Mouse (Mus musculus) urinary bladder, postnatal 4 days (tissue): ENCODE measurements at regions not wholly inside any gene's neighbourhood (a gene's known extent, or its start where the extent isn't known, plus 50 kb on each side); places are given as distances from the start of the nearest gene placed in this dataset.

ENCODE experiments used
- DNase-seq, 2 experiments: peaks; one replicate each; pipeline ENCODE4 v3.0.0; 2021 to 2022; ENCODE audit warnings: low spot score in 2 of 2

DNA sequence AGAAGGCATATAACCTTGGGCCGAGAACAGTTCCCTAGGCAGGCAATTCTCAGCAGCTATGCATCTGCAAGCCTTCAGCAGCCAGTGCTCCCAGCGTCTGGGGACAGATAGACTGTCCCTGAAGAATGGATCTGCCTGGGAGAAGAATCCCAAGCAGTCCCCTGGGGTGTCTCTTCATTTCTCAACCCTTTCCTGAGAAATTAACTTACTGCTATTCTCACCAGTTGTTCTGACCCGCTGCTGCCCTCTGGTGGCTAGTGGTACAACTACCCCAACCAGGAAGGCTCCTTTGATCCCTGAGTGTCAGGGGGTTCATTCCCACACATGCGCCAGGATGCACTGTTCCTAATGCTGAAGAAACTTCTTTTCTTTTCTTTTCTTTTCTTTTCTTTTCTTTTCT, 323.7 kb downstream of the Gm45692 start:
- peak; percentile 52 to 81 for DNase-seq

DNA sequence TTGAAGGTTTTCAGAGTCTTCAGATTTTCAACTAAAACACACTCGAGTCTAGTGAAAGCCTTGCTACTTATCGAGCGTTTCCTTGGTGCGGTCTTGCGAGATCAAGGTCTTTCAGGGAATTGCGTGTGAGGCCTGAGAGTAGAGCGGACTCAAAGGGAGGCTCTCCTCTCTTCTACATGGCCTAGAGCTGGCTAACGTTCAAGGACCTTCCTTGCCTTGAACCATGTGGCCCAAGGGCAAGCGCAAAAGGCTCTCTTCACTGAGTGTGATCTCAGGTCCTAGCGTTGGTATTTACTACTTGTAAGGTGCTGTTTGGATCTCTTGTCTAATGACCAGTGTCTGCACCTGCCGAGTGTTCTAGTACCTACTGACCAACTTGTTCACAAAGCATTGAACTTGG, 324.4 kb downstream of the Gm45692 start:
- DNase-seq: no peak

- no peak for DNase-seq
Measured at GRCm38 (mm10) chr8:26445991-26446390, 326.7 kb downstream of the Gm45692 start.

- no peak for DNase-seq
Measured at GRCm38 (mm10) chr8:26447886-26448640, 328.7 kb downstream of the Gm45692 start.

- no peak for DNase-seq
Measured at GRCm38 (mm10) chr8:26449291-26449690, 330.0 kb downstream of the Gm45692 start.

DNA sequence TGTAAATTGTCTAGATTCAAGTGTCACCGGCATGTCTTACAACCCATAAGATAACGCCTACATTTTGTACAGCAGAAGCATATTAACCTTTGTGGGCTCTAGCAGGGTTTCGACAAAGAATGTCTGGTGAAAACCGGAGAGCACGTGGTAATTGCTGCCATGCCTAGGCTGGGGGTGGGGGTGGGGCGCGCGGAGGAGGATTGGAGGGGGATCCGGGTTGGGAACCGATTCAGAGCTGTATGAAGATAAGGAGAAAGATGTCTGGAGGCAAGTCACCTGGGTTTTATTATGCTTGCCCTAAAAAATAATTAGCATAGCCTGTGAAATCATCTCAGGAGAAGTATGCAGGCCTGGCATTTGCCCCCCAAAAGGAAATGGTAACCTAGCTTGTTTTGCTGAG, 331.2 kb downstream of the Gm45692 start:
- DNase-seq: no peak

DNA sequence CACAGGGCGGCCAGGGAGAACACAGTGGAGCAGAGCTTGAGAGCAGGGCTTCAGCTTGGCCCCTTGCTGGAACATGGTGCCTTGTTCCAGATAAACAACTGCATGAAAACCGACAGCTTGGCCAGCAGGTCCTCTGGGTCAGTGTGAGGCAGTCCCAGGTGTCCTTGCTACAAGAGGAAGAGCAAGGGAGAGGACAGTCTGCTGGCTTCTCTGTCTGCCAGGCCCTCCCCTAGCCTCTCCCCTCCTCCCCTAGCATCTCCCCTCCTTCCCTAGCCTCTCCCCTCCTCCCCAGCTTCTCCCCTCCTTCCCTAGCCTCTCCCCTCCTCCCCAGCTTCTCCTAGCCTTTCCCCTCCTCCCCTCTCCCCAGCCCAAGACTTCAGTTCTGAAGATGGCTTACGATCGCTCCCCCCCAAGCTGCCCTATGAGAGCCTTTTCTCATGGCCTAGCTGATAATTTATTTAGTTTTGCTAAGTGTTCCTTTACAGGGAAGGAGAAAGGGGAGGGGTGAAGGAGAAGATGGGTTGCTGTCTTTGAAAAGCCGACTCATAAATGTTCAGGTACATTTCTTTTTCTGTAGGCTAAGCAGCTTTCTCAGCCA, 333.7 kb downstream of the Gm45692 start:
- DNase-seq: no peak

GRCm38 (mm10) chr8:26465346-26465745, 346.0 kb downstream of the Gm45692 start:
- no peak for DNase-seq

- DNase-seq: no peak
Measured at GRCm38 (mm10) chr8:26468441-26468840, 349.1 kb downstream of the Gm45692 start.

GRCm38 (mm10) chr8:26469705-26470104, 350.4 kb downstream of the Gm45692 start:
- no peak for DNase-seq

DNA sequence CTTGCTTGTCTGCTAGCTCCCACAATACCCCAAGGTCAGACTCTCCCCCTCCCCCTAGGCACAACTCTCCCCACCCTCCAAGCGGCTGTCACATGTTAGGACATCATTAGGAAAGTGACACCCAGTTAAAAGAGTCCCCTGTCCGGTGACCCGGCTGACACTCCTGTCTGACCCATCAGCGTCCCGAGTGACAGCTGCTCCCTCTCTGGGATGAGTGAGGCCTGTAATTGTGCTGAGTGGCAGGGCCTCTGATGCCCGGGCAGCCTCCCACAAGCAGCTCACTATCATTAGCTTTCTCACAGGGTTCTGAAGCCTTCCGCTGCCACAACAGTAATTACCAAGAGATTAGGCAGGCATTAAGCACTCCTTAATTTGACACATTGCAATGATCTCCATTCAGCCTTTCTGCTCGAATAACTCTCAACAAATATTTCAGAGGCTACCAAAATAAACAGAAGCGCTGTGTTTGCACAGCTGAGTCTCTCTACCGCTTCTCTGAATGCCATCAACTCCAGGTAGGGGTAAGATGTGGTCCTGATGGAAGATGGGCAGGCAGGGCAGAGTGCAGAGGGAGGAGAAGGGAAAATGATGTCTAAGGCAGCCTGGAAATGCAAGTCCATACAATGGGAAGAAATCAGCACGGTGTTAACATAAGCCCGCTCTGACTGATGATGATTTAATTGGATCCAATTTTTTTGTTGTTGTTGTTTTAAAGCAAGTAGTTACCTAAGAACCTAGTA, 352.6 kb downstream of the Gm45692 start:
- DNase-seq: no peak

DNA sequence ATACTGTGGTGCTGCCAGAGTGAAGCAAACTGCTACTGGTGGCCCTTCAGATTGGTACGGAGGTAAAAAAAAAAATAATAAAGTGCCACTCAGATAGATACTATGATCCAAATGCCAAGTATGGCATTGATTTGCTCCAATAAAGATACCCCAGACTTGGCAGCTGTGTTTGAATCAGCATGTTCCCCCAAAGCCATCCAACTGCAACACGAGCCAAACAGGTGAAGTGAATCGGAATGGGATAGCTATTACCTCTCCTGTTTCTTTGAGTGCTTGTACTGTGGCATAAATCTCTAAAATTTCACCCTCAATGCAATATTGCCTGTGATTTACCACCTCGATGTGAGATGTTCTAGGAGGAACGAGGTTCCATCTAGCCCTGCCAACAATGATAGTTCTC, 365.4 kb downstream of the Gm45692 start:
- DNase-seq: no peak

DNA sequence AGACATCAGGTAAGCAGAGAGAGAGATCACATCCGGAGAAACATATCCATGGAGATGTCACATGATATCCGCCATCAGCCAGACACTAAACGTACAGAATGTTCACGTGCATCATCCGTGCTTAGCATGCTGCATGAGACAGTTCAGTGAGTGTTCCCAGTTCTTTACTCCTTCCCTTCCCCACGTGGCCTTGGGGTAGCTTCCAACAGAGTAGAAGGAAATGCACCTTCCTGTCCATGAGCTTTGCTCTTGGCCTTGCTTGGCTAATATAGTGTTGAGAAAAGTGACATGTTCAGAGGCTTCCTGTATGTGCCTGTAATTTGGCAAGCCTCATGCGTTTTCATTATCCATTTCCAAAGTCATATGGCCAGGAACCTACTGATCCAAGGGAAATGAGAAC, 368.5 kb downstream of the Gm45692 start:
- DNase-seq: no peak

- DNase-seq: no peak
Measured at GRCm38 (mm10) chr8:26488590-26488989, 369.3 kb downstream of the Gm45692 start.

DNA sequence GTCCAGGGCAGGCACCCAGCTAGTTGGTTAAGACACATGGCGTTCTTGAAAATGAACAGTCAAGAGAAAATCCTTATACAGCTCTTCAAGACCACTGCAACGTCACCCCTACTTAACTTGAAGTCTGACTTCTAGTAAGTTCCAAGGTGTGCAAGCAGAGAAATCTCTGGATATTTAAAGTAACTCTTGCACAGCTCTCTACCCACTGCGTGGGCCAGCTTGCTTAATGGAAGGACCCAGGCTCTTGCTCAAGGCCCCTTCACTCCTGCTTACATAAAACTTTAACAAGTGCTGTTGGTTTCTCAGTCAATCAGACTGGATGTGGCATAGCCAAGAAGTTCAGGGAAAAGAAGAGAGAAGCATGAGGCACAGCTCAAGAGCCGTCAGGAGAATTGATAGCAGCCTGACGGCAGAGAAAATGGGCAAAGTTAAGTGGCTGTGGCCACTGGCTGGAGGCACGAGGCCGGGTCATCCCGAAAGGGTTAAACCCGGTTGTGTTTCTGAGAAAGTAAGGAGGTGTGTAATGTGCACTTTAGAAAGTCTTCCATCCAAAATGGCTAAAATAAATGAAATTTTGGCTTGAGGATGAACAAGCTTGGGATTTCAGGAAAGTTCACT, 382.0 kb downstream of the Gm45692 start:
- peak in 1 of 2 experiments; percentile 54 for DNase-seq

DNA sequence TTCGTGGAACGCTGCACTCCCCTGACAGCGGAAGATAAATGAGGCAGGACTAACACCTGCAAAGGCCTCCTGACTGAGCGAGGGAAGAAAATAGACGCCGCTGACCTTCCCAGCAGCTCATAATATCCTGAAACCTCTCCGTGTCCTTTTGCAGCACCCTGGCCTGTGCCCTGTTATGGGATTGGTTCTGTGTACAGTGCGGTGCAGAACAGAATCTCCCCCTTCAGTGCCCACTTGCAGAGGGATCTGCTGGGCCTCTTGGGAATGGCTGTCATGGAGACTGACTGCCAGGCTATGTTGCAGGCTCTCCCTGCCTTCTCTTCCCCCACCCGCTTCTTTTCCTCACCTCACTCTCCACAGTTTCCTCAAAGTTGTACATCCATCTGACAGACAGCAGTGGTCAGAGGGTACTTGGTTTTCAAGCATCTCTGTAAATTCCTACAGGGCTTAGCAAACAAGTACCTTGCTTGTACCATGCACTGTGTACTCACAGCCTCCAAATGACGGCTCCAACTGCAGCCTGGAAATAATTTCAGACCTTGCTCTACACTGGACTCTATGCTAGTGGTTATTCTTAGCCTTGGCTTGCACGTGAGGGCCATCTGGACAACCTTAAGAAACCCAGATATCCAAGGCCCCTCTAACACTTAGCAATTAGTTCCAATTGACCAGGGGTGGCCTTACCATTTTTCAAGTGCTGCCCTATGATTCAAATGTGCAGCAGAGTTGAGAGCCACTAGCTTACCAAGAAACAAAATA, 382.7 kb downstream of the Gm45692 start:
- peak in 1 of 2 experiments; percentile 43 for DNase-seq

DNA sequence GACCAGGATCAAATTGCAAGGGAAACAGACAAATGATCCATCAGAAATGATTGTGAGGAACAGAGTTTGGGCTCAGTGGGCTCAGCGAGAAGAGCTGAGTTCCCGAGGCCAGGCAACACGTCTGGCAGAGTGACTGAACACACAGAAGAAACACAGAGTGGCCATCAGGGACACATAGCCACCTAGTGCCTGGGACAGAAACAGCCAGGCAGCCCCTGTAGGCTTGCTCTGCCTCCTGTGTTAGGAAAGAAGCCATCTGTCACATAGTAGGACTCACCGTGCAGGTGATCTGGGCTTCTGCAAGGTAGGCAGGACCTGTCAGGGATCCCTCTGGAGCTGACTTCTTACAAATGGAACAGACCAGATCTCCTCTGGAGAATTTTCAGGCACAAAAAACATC, 383.4 kb downstream of the Gm45692 start:
- DNase-seq: peak in 1 of 2 experiments; percentile 39

DNA sequence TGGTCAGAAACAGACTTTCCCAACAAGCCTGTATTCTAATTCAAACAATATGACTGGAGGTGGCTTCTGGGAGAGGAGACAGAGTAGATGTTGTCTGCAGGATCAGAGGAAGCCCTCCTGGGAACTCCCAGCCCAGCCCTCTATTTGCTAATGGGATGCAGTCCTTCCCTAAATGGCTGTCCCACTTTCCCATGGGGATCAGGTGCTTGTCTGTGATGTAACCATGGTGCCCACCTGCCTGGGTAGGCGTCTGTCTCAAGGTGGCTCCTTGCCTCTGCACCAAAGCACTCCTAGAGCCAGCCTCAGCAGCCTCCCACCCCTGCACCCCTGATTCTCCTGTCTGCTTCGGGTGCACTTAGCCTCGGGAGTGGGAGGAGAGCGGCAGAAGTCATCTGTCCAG, 384.6 kb downstream of the Gm45692 start:
- DNase-seq: peak in 1 of 2 experiments; percentile 52

GRCm38 (mm10) chr8:26504319-26505035, 385.1 kb downstream of the Gm45692 start:
- DNase-seq: peak in 1 of 2 experiments; percentile 58

GRCm38 (mm10) chr8:26507611-26508070, 388.3 kb downstream of the Gm45692 start:
- DNase-seq: peak in 1 of 2 experiments; percentile 50

GRCm38 (mm10) chr8:26509254-26509653, 389.9 kb downstream of the Gm45692 start:
- peak in 1 of 2 experiments; percentile 32 for DNase-seq
